Mouse (Mus musculus) hindbrain, embryonic 14.5 days (tissue): ENCODE measurements at regions not wholly inside any gene's neighbourhood (a gene's known extent, or its start where the extent isn't known, plus 50 kb on each side); places are given as distances from the start of the nearest gene placed in this dataset.

Experiments
- ATAC-seq: fragments of 200-750 bp; cut with Nextera tagmentation; 2 replicates; pipeline ENCODE4 v1.8.0; 2017; ENCODE audit warnings: moderate number of reproducible peaks, mild to moderate bottlenecking, moderate TSS enrichment, moderate library complexity; ENCODE audit not compliant: low FRiP score
- DNase-seq: peaks from one replicate; pipeline ENCODE4 v3.0.0-alpha.2; 2015; ENCODE audit warnings: low spot score
- H3K27ac ChIP-seq: fragments of 300-500 bp; sonication (generic); 2 replicates; pipeline ENCODE4 v1.5.1; 2014; ENCODE audit warnings: mild to moderate bottlenecking, moderate library complexity
- H3K27me3 ChIP-seq: fragments of 300-500 bp; sonication (generic); 2 replicates; pipeline ENCODE4 v1.6.1; 2014; ENCODE audit warnings: mild to moderate bottlenecking, low read length, mixed read lengths; ENCODE audit not compliant: control insufficient read depth, insufficient read depth
- H3K36me3 ChIP-seq: fragments of 300-500 bp; sonication (generic); replicated peaks from 2 replicates; pipeline ENCODE4 v1.6.1; 2014; ENCODE audit not compliant: control insufficient read depth, insufficient read depth
- H3K4me1 ChIP-seq: fragments of 300-500 bp; sonication (generic); replicated peaks from 2 replicates; pipeline ENCODE4 v1.6.1; 2014; ENCODE audit warnings: antibody characterized with exemption, low read length, mixed read lengths; ENCODE audit not compliant: control insufficient read depth, insufficient read depth
- H3K4me2 ChIP-seq: fragments of 300-500 bp; sonication (generic); replicated peaks from 2 replicates; pipeline ENCODE4 v1.6.1; 2014; ENCODE audit warnings: mild to moderate bottlenecking, moderate library complexity
- H3K4me3 ChIP-seq: fragments of 300-500 bp; sonication (generic); replicated peaks from 2 replicates; pipeline ENCODE4 v1.5.1; 2014; ENCODE audit warnings: mild to moderate bottlenecking, low read length
- H3K9ac ChIP-seq: fragments of 300-500 bp; sonication (generic); 2 replicates; pipeline ENCODE4 v1.6.1; 2014
- H3K9me3 ChIP-seq: fragments of 300-500 bp; sonication (generic); 2 replicates; pipeline ENCODE4 v1.6.1; 2016; ENCODE audit warnings: low read length; ENCODE audit not compliant: control insufficient read depth
- WGBS: fragments of 180-500 bp; shearing (Covaris S2); extraction: QIAGEN DNeasy Blood & Tissue Kit; methylation state at CpG from one replicate; pipeline ENCODE4 v1.1.7; 2014; 5-methylcytosine and 5-hydroxymethylcytosine counted together

- no peak for DNase-seq
Observed at GRCm38 (mm10) chr13:90724598-90724997, 180.6 kb downstream of the Atp6ap1l start.

GRCm38 (mm10) chr13:90723533-90723898 is 181.6 kb downstream of the Atp6ap1l start:
- H3K9me3 ChIP-seq, result no peaks in the 10 kb centered on the region
- WGBS, result 33% methylated on average over 3 of the region's 3 CpGs
- H3K4me3 ChIP-seq, result no peak overlapping the region
- DNase-seq (no peak), ATAC-seq (no peak)
- peaks cover 8% of the 10 kb centered on the region for H3K4me1 ChIP-seq
- no peak overlapping the region for H3K4me2 ChIP-seq
- no peak overlapping the region for H3K27ac ChIP-seq
- no peaks in the 10 kb centered on the region for H3K36me3 ChIP-seq
- no peak overlapping the region for H3K9ac ChIP-seq
- no peaks in the 10 kb centered on the region for H3K27me3 ChIP-seq

More at GRCm38 (mm10) chr13:90724598-90724997, 180.6 kb downstream of the Atp6ap1l start:
- no peak overlapping the region for H3K4me3 ChIP-seq
- H3K36me3 ChIP-seq, result no peaks in the 10 kb centered on the region
- H3K4me2 ChIP-seq, result no peak overlapping the region
- no peaks in the 10 kb centered on the region for H3K27me3 ChIP-seq
- H3K27ac ChIP-seq, result no peak overlapping the region
- 95% methylated on average over 3 of the region's 3 CpGs for WGBS
- ATAC-seq, result no peak
- peaks cover 8% of the 10 kb centered on the region for H3K4me1 ChIP-seq
- no peaks in the 10 kb centered on the region for H3K9me3 ChIP-seq
- H3K9ac ChIP-seq, result no peak overlapping the region

- Histone ChIP-seq H3K9ac (no peak overlapping the region), H3K4me3 (no peak overlapping the region), H3K27ac (no peak overlapping the region), H3K4me2 (no peak overlapping the region), H3K27me3 (no peaks in the 10 kb centered on the region), H3K4me1 (peaks cover 8% of the 10 kb centered on the region), H3K36me3 (no peaks in the 10 kb centered on the region), H3K9me3 (no peaks in the 10 kb centered on the region)
- WGBS, result 64% methylated on average over 8 of the region's 8 CpGs
- ATAC-seq (no peak; the same call in 1 of the 2 replicates), DNase-seq (no peak)
Observed at GRCm38 (mm10) chr13:90722599-90723532, 182.3 kb downstream of the Atp6ap1l start.

GRCm38 (mm10) chr13:90684324-90684723 is 220.8 kb downstream of the Atp6ap1l start:
- Histone ChIP-seq H3K4me1 (no peaks in the 10 kb centered on the region), H3K27me3 (no peaks in the 10 kb centered on the region), H3K4me2 (no peak overlapping the region), H3K36me3 (no peaks in the 10 kb centered on the region), H3K4me3 (no peak overlapping the region), H3K27ac (no peak overlapping the region), H3K9ac (no peak overlapping the region), H3K9me3 (no peaks in the 10 kb centered on the region)
- no peak for ATAC-seq
- WGBS, result 94% methylated on average over 2 of the region's 2 CpGs
- DNase-seq, result no peak

- H3K4me1 ChIP-seq, result no peaks in the 10 kb centered on the region
- H3K27ac ChIP-seq, result no peak overlapping the region
- H3K27me3 ChIP-seq, result no peaks in the 10 kb centered on the region
- ATAC-seq (no peak), DNase-seq (no peak)
- H3K36me3 ChIP-seq, result no peaks in the 10 kb centered on the region
- H3K4me2 ChIP-seq, result no peak overlapping the region
- no peak overlapping the region for H3K4me3 ChIP-seq
- no peak overlapping the region for H3K9ac ChIP-seq
- H3K9me3 ChIP-seq, result no peaks in the 10 kb centered on the region
- 75% methylated on average over 8 of the region's 8 CpGs for WGBS
Observed at GRCm38 (mm10) chr13:90679162-90680010, 225.8 kb downstream of the Atp6ap1l start.

- no peak for DNase-seq
- Histone ChIP-seq H3K4me3 (no peak overlapping the region), H3K9ac (no peak overlapping the region), H3K27me3 (no peaks in the 10 kb centered on the region), H3K9me3 (no peaks in the 10 kb centered on the region), H3K4me2 (no peak overlapping the region), H3K4me1 (no peaks in the 10 kb centered on the region), H3K36me3 (no peaks in the 10 kb centered on the region), H3K27ac (no peak overlapping the region)
- 92% methylated on average over 3 of the region's 3 CpGs for WGBS
- no peak for ATAC-seq
Observed at GRCm38 (mm10) chr13:90673823-90674222, 231.3 kb downstream of the Atp6ap1l start.

- Histone ChIP-seq H3K27ac (no peak overlapping the region), H3K9ac (no peak overlapping the region), H3K36me3 (no peaks in the 10 kb centered on the region), H3K4me3 (no peak overlapping the region), H3K27me3 (no peaks in the 10 kb centered on the region), H3K4me1 (no peaks in the 10 kb centered on the region), H3K9me3 (no peaks in the 10 kb centered on the region), H3K4me2 (no peak overlapping the region)
- WGBS, result 93% methylated on average over 1 of the region's 1 CpGs
- DNase-seq, result no peak
- ATAC-seq, result no peak
Observed at GRCm38 (mm10) chr13:90673079-90673478, 232.1 kb downstream of the Atp6ap1l start.

GRCm38 (mm10) chr13:90661567-90662141 is 243.5 kb downstream of the Atp6ap1l start:
- WGBS, result 83% methylated on average over 3 of the region's 3 CpGs

GRCm38 (mm10) chr13:90660950-90661349 is 244.2 kb downstream of the Atp6ap1l start:
- no peaks in the 10 kb centered on the region for H3K27me3 ChIP-seq
- 0 out of 2 replicates have a peak, but pooled peaks cover 6% of the 10 kb centered on the region for H3K9me3 ChIP-seq
- 7% methylated on average over 3 of the region's 3 CpGs for WGBS
- H3K4me3 ChIP-seq, result no peak overlapping the region
- ATAC-seq, result no peak; the same call in 1 of the 2 replicates
- no peak overlapping the region for H3K27ac ChIP-seq
- no peaks in the 10 kb centered on the region for H3K36me3 ChIP-seq
- H3K4me1 ChIP-seq, result no peaks in the 10 kb centered on the region
- H3K4me2 ChIP-seq, result no peak overlapping the region
- no peak overlapping the region for H3K9ac ChIP-seq
- DNase-seq, result no peak

More at GRCm38 (mm10) chr13:90661567-90662141, 243.5 kb downstream of the Atp6ap1l start:
- Histone ChIP-seq H3K4me2 (no peak overlapping the region), H3K36me3 (no peaks in the 10 kb centered on the region), H3K27me3 (no peaks in the 10 kb centered on the region), H3K27ac (no peak overlapping the region), H3K4me3 (no peak overlapping the region), H3K4me1 (no peaks in the 10 kb centered on the region), H3K9me3 (0 out of 2 replicates have a peak, but pooled peaks cover 6% of the 10 kb centered on the region), H3K9ac (no peak overlapping the region)
- ATAC-seq (no peak), DNase-seq (no peak)
